Mouse (Mus musculus) spleen, postnatal 10 days (tissue): Measurements from ENCODE around the gene Scn8a.

Experiments
- DNase-seq, 2 experiments: peaks; one replicate each; pipeline ENCODE4 v3.0.0; 2021 to 2022; ENCODE audit warnings: low spot score in 2 of 2

The Scn8a gene

GRCm38 (mm10) chr15:101092829-101093648 lies 223.4 kb downstream of the Scn8a start:
- DNase-seq, result no peak

- DNase-seq, result no peak
These were observed 224.3 kb downstream of the Scn8a start for GRCm38 (mm10) chr15:101093988-101094387.

- DNase-seq, result no peak
These were observed 225.3 kb downstream of the Scn8a start for GRCm38 (mm10) chr15:101094979-101095378.

- DNase-seq, result no peak
These were observed 225.7 kb downstream of the Scn8a start for GRCm38 (mm10) chr15:101095392-101095791.
